Comparison of ENCODE assay signal across 8 mouse cellular contexts in the genomic region with DNA sequence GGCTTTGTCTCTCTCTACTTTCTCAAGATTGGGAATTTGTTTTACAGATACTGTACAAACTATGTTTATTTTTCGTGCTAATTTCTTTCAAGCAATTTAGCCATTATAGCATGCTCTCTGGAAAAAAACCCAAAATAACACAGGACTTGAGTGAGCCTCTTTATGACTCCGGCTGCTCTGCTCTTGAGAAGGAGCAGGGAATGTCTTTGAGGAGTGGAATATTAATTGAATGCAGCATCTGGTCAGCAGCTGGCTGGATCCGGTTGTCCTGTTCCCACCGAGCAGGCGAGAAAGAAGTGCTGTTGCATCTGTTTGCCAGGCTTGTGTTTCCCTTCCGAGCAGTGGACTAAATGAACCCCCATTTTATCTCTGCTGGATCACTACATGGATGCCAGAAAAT.
DNase-seq lines count a peak whose midpoint lies in the region; ATAC-seq lines count a peak whose summit lies in the region.
"Had no signal": no experiment of that assay in that cellular context is flagged by ENCODE, and none has a peak within 500 bp of the region (broad histone marks: within the 10 kb centered on the region; RNA-seq: fewer than 3 reads in every experiment).

No protein-coding gene starts in this region.

- peak overlapping the region; percentile 28 for H3K4me2 ChIP-seq in embryonic facial prominence, embryonic 13.5 days
- H3K4me2 ChIP-seq: heart, embryonic 15.5 days had no signal

- DNase-seq in embryo, embryonic 11.5 days (ENCODE audit: low read depth, low spot score), result peak; percentile 34
- DNase-seq in hindlimb bud, embryonic 11.5 days (ENCODE audit: extremely low spot score, low read depth, low spot score), result peak; percentile 68
- DNase-seq in mesoderm, embryonic 11.5 days (ENCODE audit: low read depth, low spot score), result peak; percentile 75
- DNase-seq in adrenal gland, postnatal 4 days (ENCODE audit: low spot score in 2 of 2), result no peak
- no peak for DNase-seq in thymus, postnatal 4 days
- no peak for DNase-seq in ovary, postnatal 10 days (ENCODE audit: low spot score)

- 13% methylated on average over 6 of the region's 6 CpGs for WGBS in embryonic facial prominence, embryonic 13.5 days

- H3K27me3 ChIP-seq in embryonic facial prominence, embryonic 13.5 days, result 0 out of 2 replicates have a peak, but pooled peaks cover 6% of the 10 kb centered on the region
- H3K27me3 ChIP-seq: heart, embryonic 15.5 days had no signal

- no peaks in the 10 kb centered on the region for H3K9me3 ChIP-seq in embryonic facial prominence, embryonic 13.5 days
- H3K9me3 ChIP-seq: heart, embryonic 15.5 days had no signal

- H3K4me1 ChIP-seq in embryonic facial prominence, embryonic 13.5 days, result peaks cover 15% of the 10 kb centered on the region
- H3K4me1 ChIP-seq: heart, embryonic 15.5 days had no signal

- no peak overlapping the region for H3K9ac ChIP-seq in embryonic facial prominence, embryonic 13.5 days
- H3K9ac ChIP-seq: heart, embryonic 15.5 days had no signal

- ATAC-seq in embryonic facial prominence, embryonic 13.5 days (ENCODE audit: insufficient number of reproducible peaks, insufficient read depth, low FRiP score, low TSS enrichment, low read depth), result no peak

- H3K4me3 ChIP-seq in embryonic facial prominence, embryonic 13.5 days, result no peak overlapping the region
- H3K4me3 ChIP-seq: heart, embryonic 15.5 days had no signal

- no peak overlapping the region for H3K27ac ChIP-seq in embryonic facial prominence, embryonic 13.5 days
- H3K27ac ChIP-seq: heart, embryonic 15.5 days had no signal

- H3K36me3 ChIP-seq in embryonic facial prominence, embryonic 13.5 days, result no peaks in the 10 kb centered on the region
- H3K36me3 ChIP-seq: heart, embryonic 15.5 days had no signal

Comparison
In these comparisons a context has a peak if more than half of its experiments do, and no peak if none do; other contexts are left out.
1. DNase-seq: peak in embryo, embryonic 11.5 days (single experiment), hindlimb bud, embryonic 11.5 days (single experiment) and mesoderm, embryonic 11.5 days (single experiment); none in adrenal gland, postnatal 4 days (0 of 2), thymus, postnatal 4 days (single experiment) and ovary, postnatal 10 days (single experiment).